Mouse (Mus musculus) brain, embryonic 14.5 days (tissue): ENCODE results near the gene Chchd1.

Experiments
- CTCF ChIP-seq: fragments of 200-500 bp; IDR thresholded peaks from 2 replicates; pipeline ENCODE4 v1.5.1; 2012; ENCODE audit warnings: inconsistent platforms, mild to moderate bottlenecking, moderate library complexity, borderline replicate concordance; ENCODE audit not compliant: insufficient read depth, insufficient read length; ENCODE audit errors: extremely low read depth
- POLR2A ChIP-seq: fragments of 200-500 bp; IDR thresholded peaks from 2 replicates; pipeline ENCODE4 v1.6.1; 2012; ENCODE audit warnings: mild to moderate bottlenecking, inconsistent platforms, borderline replicate concordance; ENCODE audit not compliant: poor library complexity, insufficient read depth, insufficient read length, severe bottlenecking; ENCODE audit errors: extremely low read depth

DNA sequence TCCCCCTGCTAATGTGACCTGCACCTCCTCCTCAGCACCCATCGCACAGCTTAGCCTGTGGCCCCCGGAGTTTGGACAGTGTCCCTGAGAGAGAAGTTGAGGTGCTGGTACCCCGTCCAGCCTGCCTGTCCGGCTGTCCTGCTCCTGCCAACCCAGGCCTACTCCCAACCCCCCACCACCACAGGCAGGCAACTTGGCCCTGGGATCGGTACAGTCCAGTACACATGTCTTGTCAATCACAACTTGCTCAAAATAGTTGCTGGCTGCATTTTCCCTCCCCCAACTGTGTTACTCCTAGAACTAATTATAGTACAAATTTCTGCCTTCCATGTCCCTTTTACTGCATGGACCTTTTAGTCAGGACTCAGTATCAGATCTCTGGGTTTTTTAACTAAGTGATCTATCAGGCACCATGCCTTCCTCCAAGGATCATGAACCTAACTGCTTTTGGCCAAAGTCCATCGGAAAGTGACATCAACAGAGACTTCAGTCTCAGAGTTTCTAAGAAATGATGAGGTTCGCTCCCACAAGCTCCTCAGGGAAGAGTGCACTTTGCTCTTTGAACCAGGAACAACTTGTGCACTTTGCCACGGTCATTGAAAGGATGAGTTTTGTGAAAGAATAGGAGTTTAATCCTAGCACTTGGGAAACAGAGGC lies 34.5 kb upstream of the Chchd1 start, which contains the start of gene Synpo2l:
- no peak for TF ChIP-seq CTCF
- TF ChIP-seq POLR2A, result no peak
